Mouse (Mus musculus) ES-E14 (cell line): Measurements from ENCODE around the gene Aebp2.

ENCODE experiments used
- CHD2 ChIP-seq: IDR thresholded peaks from 2 replicates; pipeline ENCODE4 v1.6.1; 2014; ENCODE audit warnings: mild to moderate bottlenecking, low read depth, low read length, inconsistent platforms
- HCFC1 ChIP-seq: IDR thresholded peaks from 2 replicates; pipeline ENCODE4 v1.6.1; 2012; ENCODE audit warnings: low read length, inconsistent platforms, borderline replicate concordance; ENCODE audit not compliant: insufficient read depth
- MAFK ChIP-seq: IDR thresholded peaks from 2 replicates; pipeline ENCODE4 v1.6.1; 2014; ENCODE audit warnings: mild to moderate bottlenecking, low read depth, low read length, inconsistent platforms; ENCODE audit not compliant: insufficient read depth
- ZC3H11A ChIP-seq: IDR thresholded peaks from 2 replicates; pipeline ENCODE4 v1.6.1; 2012; ENCODE audit warnings: low read depth, mild to moderate bottlenecking, inconsistent platforms, low read length, borderline replicate concordance
- ZNF384 ChIP-seq: IDR thresholded peaks from 2 replicates; pipeline ENCODE4 v1.6.1; 2012; ENCODE audit warnings: low read depth, low read length, inconsistent platforms

DNA sequence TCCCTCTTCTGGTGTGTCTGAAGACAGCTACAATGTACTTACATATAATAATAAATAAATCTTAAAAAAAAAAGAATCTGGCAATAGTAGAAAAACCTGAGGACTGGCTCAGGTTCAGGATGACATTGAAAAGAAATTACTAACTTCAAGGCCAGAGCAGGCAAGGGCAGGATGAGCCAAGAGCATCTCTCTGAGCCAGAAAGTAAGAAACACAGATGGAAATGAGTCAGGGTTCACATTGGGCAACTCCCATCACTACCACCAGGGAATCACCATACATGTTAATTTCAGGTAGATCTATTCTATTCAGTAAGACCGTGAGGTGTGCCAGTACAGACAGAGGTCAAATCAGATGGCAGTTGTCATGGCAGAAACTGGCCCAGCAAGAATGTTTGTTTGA, 76.1 kb downstream of the Aebp2 start:
- TF ChIP-seq HCFC1 (no peak), MAFK (no peak), ZNF384 (no peak), ZC3H11A (no peak), CHD2 (no peak)
